Mouse (Mus musculus): ENCODE data around the gene Cdhr3.

- TF ChIP-seq CTCF (IDR thresholded peaks at IDR 0.05; ENCODE audit: low read depth, low read length) = no peak
- TF ChIP-seq POLR2A (IDR thresholded peaks at IDR 0.05; ENCODE audit: borderline replicate concordance, low read depth, low read length) = no peak
These were observed 26.1 kb upstream of the Cdhr3 start for GRCm38 (mm10) chr12:33118624-33119301.
